Mouse (Mus musculus) embryonic facial prominence, embryonic 14.5 days (tissue): ENCODE measurements around the gene Ugt1a8. TPM values are rescaled to one million over a fixed set of nuclear protein-coding genes. Genes with fewer than 3 reads are reported as not detected.

Source experiments
- ATAC-seq: fragments of 200-750 bp; cut with Nextera tagmentation; 2 replicates; pipeline ENCODE4 v1.8.0; 2017; ENCODE audit warnings: low read depth, moderate number of reproducible peaks, moderate TSS enrichment
- DNase-seq: peaks from one replicate; pipeline ENCODE4 v3.0.0-alpha.2; 2015; ENCODE audit warnings: low spot score
- H3K27ac ChIP-seq: fragments of 300-500 bp; sonication (generic); replicated peaks from 2 replicates; pipeline ENCODE4 v1.5.1; 2014; ENCODE audit warnings: low read depth, mild to moderate bottlenecking, low read length, moderate library complexity
- H3K27me3 ChIP-seq: fragments of 300-500 bp; sonication (generic); replicated peaks from 2 replicates; pipeline ENCODE4 v1.6.1; 2014; ENCODE audit warnings: low read length; ENCODE audit not compliant: control insufficient read depth, insufficient read depth
- H3K36me3 ChIP-seq: fragments of 300-500 bp; sonication (generic); 2 replicates; pipeline ENCODE4 v1.6.1; 2014; ENCODE audit warnings: low read length, mixed read lengths; ENCODE audit not compliant: control insufficient read depth, insufficient read depth
- H3K4me1 ChIP-seq: fragments of 300-500 bp; sonication (generic); 2 replicates; pipeline ENCODE4 v1.6.1; 2014; ENCODE audit warnings: antibody characterized with exemption, low read length; ENCODE audit not compliant: control insufficient read depth, insufficient read depth
- H3K4me2 ChIP-seq: fragments of 300-500 bp; sonication (generic); 2 replicates; pipeline ENCODE4 v1.6.1; 2014; ENCODE audit warnings: low read depth, mild to moderate bottlenecking, low read length, moderate library complexity, mixed read lengths
- H3K4me3 ChIP-seq: fragments of 300-500 bp; sonication (generic); 2 replicates; pipeline ENCODE4 v1.5.1; 2014; ENCODE audit warnings: low read depth, mild to moderate bottlenecking, low read length
- H3K9ac ChIP-seq: fragments of 300-500 bp; sonication (generic); 2 replicates; pipeline ENCODE4 v1.6.1; 2014; ENCODE audit warnings: low read depth, mild to moderate bottlenecking, low read length, moderate library complexity, mixed read lengths
- H3K9me3 ChIP-seq: fragments of 300-500 bp; sonication (generic); 2 replicates; pipeline ENCODE4 v1.6.1; 2016; ENCODE audit warnings: low read length; ENCODE audit not compliant: control insufficient read depth
- WGBS: fragments of 180-500 bp; shearing (Covaris S2); extraction: QIAGEN DNeasy Blood & Tissue Kit; methylation state at CpG from one replicate; pipeline ENCODE4 v1.1.7; 2014; 5-methylcytosine and 5-hydroxymethylcytosine counted together
- polyA plus RNA-seq: library from polyadenylated mRNA; unstranded; fragments of >200 nt; fragmentation: Nextera tagmentation; extraction: Ambion mirVana; gene quantifications from 2 replicates; pipeline ENCODE4 v1.2.1, GENCODE M21; 2014

Ugt1a8 gene
- polyA plus RNA-seq, 1 experiment from 2014 or later: not detected

DNA sequence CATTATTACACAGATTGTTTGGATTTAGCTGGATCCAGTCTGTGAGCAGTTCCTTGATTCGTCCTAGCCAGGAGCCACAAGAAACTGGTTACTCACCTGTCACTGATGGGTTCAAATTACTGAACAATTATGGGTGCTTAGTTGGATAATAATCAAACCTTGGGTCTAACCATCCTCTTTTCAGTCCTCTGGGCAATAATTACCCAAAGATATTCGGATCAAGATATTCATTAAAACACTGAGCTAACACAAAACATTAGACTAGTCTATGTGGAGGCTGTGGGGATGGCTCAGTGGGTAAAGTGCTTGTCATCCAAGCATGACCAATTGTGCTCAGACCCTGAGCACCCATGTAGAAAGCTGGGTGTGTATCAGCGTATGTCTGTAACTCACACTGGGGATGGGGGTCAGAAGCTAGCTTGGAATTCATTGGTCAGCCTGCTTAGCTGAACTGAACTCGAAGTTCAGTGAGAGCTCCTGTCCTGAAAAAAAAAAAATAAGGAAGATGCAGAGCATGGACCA lies 148.3 kb downstream of the Ugt1a8 start:
- WGBS: 63% methylated on average over 4 of the region's 4 CpGs
- Histone ChIP-seq H3K36me3 (no peaks in the 10 kb centered on the region), H3K4me1 (no peaks in the 10 kb centered on the region), H3K9me3 (peaks cover 95% of the 10 kb centered on the region), H3K9ac (no peak overlapping the region), H3K4me3 (no peak overlapping the region), H3K27me3 (no peaks in the 10 kb centered on the region), H3K4me2 (no peak overlapping the region), H3K27ac (no peak overlapping the region)
- DNase-seq (no peak), ATAC-seq (no peak)

DNA sequence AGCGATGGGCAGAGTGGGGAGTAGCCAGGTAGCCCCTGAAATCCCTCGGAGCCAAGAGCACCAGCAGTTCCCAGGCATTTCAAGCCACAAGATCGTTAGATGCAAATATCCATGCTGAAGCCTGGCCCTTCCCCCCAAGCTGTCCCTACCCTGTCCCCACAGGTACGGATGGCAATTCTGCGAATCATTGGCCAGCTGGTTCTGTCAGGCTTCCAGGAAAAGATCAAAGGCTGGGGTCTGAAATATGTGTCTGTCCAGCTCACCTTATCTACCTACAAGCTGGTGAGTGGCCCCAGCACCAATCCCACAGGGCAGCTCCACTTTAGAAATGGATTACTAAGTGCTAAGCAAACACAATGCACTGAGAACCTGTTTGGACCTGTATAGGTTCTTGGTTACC lies 149.7 kb downstream of the Ugt1a8 start:
- 77% methylated on average over 5 of the region's 5 CpGs for WGBS
- no peak for DNase-seq
- Histone ChIP-seq H3K27ac (no peak overlapping the region), H3K4me1 (no peaks in the 10 kb centered on the region), H3K27me3 (no peaks in the 10 kb centered on the region), H3K9me3 (peaks cover 95% of the 10 kb centered on the region), H3K4me3 (no peak overlapping the region), H3K4me2 (no peak overlapping the region), H3K36me3 (no peaks in the 10 kb centered on the region), H3K9ac (no peak overlapping the region)
- no peak for ATAC-seq

DNA sequence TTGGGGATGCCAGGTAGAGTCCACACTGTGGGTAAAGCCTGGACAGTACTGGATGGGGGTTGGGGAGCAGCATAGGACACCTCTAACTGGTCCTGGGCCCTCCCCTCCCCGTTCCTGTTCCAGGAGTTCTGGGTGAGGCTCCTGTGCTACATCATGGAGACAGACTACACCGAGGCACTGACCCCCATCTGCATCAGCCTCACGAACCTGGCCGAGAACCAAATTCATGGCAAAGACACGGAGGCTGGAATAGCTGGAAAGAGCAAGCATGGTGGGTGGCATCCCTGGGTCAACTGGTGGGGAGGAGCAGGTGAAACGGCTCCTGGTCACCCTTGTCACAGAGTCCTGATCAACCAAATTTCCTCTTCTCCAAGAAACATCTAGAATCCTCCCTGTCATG lies 151.2 kb downstream of the Ugt1a8 start:
- ATAC-seq (no peak), DNase-seq (no peak)
- Histone ChIP-seq H3K36me3 (no peaks in the 10 kb centered on the region), H3K27ac (no peak overlapping the region), H3K4me2 (no peak overlapping the region), H3K27me3 (no peaks in the 10 kb centered on the region), H3K4me3 (no peak overlapping the region), H3K9ac (no peak overlapping the region), H3K4me1 (no peaks in the 10 kb centered on the region), H3K9me3 (peaks cover 93% of the 10 kb centered on the region)
- WGBS: 75% methylated on average over 6 of the region's 6 CpGs

DNA sequence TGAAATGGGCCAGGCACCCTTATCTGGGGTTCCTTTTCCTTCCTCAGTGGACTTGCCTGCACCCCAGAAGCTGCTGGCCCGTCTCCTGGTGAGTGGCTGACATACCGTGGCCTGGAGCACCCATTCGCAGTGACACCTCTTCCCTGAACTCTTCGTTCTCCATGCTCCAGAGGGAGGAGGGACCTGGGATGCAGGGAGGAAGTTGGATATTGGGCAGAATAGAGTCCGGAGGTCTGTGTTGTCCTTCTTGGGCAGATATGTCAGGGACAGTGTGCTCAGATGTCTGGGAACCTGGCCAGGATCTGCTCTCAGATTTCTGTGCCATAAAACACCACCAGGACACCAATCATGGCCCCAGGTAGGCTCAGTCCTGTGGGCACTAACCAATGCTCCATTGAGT lies 152.5 kb downstream of the Ugt1a8 start:
- no peaks in the 10 kb centered on the region for H3K27me3 ChIP-seq
- DNase-seq: no peak
- WGBS: 72% methylated on average over 5 of the region's 5 CpGs
- H3K27ac ChIP-seq: no peak overlapping the region
- H3K36me3 ChIP-seq: no peaks in the 10 kb centered on the region
- no peak overlapping the region for H3K4me3 ChIP-seq
- H3K9ac ChIP-seq: no peak overlapping the region
- no peak overlapping the region for H3K4me2 ChIP-seq
- peaks cover 94% of the 10 kb centered on the region for H3K9me3 ChIP-seq
- no peaks in the 10 kb centered on the region for H3K4me1 ChIP-seq
- no peak for ATAC-seq

DNA sequence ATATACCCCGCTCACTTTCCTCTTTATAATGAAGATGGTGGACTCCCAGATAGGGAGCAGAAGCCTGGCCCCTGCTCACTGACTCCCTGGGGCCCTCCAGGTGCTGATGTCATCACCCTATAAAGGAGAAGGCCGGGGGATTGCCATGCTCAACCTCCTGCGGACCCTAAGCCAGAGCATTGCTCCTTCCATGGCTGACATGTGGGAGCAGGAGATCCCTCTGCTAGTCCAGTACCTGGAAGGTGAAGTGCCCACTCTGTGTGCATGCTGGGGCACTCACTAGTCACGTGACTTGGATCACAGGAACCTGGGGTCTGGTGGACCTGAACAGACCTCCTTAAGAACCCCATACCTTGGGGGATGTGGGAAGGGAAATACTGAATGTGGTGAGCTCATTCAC lies 153.0 kb downstream of the Ugt1a8 start:
- Histone ChIP-seq H3K4me1 (no peaks in the 10 kb centered on the region), H3K27ac (no peak overlapping the region), H3K4me3 (no peak overlapping the region), H3K27me3 (no peaks in the 10 kb centered on the region), H3K4me2 (no peak overlapping the region), H3K9ac (no peak overlapping the region), H3K9me3 (peaks cover 94% of the 10 kb centered on the region), H3K36me3 (no peaks in the 10 kb centered on the region)
- DNase-seq: no peak
- WGBS: 68% methylated on average over 4 of the region's 4 CpGs
- peak; percentile 4; the same call in 1 of the 2 replicates for ATAC-seq

DNA sequence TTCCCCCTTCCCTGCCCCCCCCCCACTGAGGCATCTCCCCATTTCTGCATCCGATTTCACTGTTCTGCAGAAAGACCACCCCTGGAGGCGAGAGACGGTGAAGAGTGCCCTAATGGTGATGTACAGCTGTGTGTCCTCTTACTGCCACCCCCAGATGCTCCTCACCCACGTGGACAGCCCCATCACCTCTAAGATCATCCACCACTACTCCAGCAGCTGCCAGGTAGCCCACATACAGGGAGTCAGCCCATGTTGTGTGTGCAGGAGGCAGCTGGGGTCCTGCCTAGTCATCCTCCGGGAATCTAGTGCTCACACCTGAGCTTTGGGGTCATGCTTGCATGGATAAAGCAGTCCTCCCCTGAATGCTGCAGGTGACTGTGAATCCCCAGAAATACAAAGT lies 156.2 kb downstream of the Ugt1a8 start:
- Histone ChIP-seq H3K9ac (no peak overlapping the region), H3K4me1 (no peaks in the 10 kb centered on the region), H3K27ac (no peak overlapping the region), H3K4me2 (no peak overlapping the region), H3K4me3 (no peak overlapping the region), H3K27me3 (no peaks in the 10 kb centered on the region), H3K9me3 (peaks cover 94% of the 10 kb centered on the region), H3K36me3 (no peaks in the 10 kb centered on the region)
- WGBS: 61% methylated on average over 5 of the region's 5 CpGs
- ATAC-seq (no peak), DNase-seq (no peak)

GRCm38 (mm10) chr1:88245881-88246280 lies 158.3 kb downstream of the Ugt1a8 start:
- Histone ChIP-seq H3K9ac (no peak overlapping the region), H3K4me3 (no peak overlapping the region), H3K27me3 (no peaks in the 10 kb centered on the region), H3K4me2 (no peak overlapping the region), H3K4me1 (no peaks in the 10 kb centered on the region), H3K9me3 (peaks cover 94% of the 10 kb centered on the region), H3K27ac (no peak overlapping the region), H3K36me3 (no peaks in the 10 kb centered on the region)
- no peak for ATAC-seq
- DNase-seq: no peak
- WGBS: 74% methylated on average over 6 of the region's 6 CpGs

GRCm38 (mm10) chr1:88246386-88246785 lies 158.8 kb downstream of the Ugt1a8 start:
- Histone ChIP-seq H3K4me3 (no peak overlapping the region), H3K36me3 (no peaks in the 10 kb centered on the region), H3K4me2 (no peak overlapping the region), H3K9ac (no peak overlapping the region), H3K9me3 (peaks cover 93% of the 10 kb centered on the region), H3K27ac (no peak overlapping the region), H3K27me3 (no peaks in the 10 kb centered on the region), H3K4me1 (no peaks in the 10 kb centered on the region)
- no peak for ATAC-seq
- DNase-seq: no peak
- WGBS: 48% methylated on average over 6 of the region's 6 CpGs

GRCm38 (mm10) chr1:88247660-88248059 lies 160.0 kb downstream of the Ugt1a8 start:
- H3K4me2 ChIP-seq: no peak overlapping the region
- no peak overlapping the region for H3K9ac ChIP-seq
- no peaks in the 10 kb centered on the region for H3K27me3 ChIP-seq
- no peak overlapping the region for H3K27ac ChIP-seq
- H3K4me1 ChIP-seq: no peaks in the 10 kb centered on the region
- ATAC-seq (no peak), DNase-seq (no peak)
- H3K36me3 ChIP-seq: no peaks in the 10 kb centered on the region
- 55% methylated on average over 2 of the region's 2 CpGs for WGBS
- no peak overlapping the region for H3K4me3 ChIP-seq
- H3K9me3 ChIP-seq: peaks cover 91% of the 10 kb centered on the region
